Mouse (Mus musculus) yolk sac, embryonic 10.5 days (tissue): ENCODE results near the gene Nfam1.

Experiments used
- DNase-seq: peaks from one replicate; pipeline ENCODE4 v3.0.0-alpha.2; 2017; ENCODE audit warnings: low spot score

Nfam1 gene

DNA sequence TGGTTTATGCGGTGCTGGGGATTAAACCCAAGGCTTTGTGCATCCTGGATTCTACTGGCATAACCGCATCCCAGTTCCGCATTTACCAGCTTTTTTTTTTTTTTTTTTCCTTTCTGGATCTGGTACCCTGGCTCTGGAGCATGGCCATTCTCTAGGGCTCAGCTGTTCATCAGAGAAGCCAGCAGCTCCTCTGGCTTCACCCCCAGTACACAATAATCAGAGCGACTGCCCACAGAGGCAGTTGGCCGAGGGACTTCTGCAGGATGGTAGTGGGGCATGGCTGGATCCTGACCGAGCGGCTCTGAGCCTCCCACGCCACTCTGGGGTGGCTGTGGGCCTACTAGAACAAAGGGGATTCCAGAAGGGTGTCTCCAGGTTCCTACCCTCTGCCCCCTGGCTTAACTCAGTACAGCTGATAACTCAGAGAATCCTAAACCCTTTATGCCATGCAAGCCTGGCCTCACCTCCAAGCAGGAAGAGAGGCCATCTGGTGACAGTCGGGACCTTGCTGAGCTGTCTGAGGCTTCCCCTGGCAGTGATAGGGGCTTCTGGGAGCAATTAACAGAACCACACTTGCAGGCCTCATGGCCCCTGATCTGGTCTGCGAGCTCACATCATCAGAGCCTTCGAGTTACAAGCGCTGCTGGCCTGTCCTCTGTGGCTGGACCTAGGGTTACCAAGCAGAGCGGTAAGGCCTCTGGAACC is 40.9 kb downstream of the Nfam1 start:
- no peak for DNase-seq

DNA sequence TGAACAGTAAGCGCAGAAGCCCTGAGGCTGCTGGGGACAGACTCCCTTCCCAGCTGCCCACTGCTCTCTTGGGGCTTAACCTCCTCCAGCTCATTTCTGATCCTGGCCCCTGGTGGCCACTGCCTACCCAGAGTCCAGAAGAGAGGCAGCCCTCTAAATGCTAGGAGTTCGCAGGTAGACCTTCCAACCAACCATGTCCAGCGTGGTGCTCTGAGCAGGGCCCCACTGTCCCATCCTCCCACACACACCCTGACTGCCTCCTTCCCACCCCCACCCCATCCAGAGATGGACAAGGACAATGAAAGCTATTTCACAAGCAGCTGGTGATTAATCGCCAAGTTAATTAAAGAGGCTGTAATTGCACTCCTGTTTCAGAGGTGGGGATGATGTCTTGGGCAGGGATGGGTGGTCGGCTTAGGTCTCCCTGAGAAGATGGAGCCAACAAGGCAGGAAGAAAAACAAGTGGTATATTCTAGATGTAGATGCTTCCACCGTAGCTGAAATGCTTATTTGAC is 43.9 kb downstream of the Nfam1 start:
- DNase-seq = no peak

DNA sequence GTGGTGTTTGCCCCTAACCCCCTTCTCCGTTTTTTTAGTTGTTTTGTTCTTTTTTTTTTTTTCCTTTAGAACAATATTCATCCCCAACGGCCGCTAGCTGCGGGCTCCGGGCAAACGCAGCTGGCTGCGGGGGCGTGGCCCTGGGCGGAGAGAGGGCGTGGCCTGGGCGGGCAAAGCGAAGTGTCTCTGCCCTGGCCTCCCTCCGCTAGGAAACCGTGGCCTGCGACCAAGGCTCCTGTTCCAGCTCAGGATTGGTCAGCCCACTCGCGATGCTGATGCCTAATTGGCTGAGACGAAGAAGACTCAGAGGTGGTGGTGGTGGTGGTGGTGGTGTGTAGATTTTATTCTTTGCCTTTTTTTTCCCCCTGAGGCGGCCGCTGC is 45.4 kb downstream of the Nfam1 start, which contains the start of gene Tcf20:
Tcf20 (minus strand) TSS at position 141 of the 381 bp plus-strand sequence.
- DNase-seq = peak; percentile 89

DNA sequence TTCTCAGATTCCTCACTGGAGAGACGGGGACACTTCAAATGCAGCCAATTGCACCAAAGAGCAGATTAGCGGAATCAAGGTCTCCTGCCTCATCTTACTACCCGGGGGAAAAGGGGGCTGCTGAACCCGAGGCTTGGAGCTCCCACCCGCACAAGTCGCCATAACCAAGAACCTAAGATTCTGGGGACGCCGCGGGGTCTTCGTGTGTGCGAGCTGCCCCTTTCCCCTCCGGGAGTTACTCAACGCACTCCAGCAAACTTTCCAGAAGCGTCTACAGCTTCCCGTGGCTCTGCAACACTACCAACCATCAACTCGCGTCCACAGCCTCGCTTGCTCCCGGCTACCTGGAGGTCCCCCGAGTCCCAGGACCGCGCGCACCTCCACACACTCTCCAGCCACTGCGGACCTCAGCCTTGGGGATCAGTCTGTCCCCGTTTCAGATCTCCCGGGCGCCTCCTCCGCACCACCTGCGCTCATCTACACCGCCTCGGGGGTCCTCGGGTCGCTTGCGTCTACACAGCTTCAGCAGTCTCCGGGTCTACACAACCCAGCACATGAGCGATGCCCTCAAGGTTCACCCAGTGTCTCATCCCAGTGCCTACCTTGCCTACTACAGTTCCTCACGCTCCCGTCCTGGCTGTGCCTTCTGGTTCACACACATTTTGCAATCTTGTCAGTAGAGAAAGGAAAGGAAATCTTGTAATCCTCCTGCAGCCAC is 45.9 kb downstream of the Nfam1 start:
- DNase-seq = no peak

DNA sequence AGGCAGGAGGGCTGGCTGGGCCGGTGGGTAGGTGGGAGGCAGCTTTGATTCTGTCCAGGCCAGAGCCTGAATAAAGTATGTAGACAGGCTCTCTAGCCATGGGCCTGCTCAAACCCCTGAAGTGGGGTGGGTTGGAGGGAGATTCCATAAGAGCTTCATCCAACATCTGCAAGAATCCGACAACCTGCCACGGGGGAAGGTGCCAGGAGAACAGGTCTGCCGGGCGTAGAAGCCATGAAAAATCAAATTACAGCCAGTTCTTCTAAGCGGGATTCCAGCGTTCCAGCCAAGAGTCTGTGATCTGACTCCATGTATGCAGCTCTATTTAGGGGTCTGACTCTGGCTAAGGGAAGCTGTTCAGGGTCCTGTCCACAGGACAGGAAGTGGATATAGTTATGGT is 48.5 kb downstream of the Nfam1 start:
- DNase-seq = no peak

DNA sequence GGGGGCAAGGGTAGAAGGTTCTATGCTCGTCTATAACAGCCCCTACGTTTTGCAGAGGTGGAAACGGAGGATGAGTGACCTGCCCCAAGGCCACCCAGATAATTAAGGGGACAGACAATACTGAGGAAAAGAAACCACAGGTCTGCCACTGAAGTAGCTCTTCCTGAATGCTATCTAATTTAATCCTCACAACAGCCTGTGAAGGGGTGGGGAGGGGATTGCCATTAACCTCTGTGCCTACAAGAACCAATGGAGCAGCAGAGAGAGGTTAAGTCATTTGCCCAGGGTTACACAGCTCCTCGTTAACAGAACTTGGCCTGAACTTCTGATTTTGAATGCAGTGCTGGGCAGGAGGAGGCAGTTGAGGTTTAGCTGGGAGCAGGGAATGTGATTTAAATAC is 49.0 kb downstream of the Nfam1 start:
- DNase-seq = no peak

DNA sequence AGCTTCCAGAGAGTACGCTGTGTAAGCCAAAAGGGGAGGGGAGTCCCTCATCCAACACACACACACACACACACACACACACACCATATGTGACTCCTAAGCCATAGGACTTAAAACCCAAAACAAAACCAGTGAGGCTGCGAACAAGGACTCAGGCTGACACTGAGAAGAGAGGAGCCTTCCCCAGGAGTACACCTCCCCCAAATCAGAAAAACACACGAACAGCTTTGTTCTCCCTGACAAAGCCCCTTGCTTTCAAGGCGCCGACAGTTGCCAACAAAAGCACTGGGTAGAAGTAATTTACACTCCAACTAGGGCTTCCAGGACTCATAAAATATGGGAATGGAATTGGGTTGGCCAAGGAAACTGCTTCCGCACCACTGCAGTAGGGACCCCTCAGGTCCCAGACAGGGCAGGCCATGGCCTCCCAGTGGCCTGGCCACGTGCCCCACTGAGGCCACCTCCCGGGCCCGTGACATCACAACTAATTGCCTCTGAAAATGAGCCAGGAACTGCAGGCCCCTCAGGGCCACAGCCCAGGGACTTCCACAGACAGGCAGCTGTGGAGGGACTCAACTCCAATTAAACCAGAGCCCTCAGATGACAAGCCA is 49.6 kb downstream of the Nfam1 start:
- no peak for DNase-seq

DNA sequence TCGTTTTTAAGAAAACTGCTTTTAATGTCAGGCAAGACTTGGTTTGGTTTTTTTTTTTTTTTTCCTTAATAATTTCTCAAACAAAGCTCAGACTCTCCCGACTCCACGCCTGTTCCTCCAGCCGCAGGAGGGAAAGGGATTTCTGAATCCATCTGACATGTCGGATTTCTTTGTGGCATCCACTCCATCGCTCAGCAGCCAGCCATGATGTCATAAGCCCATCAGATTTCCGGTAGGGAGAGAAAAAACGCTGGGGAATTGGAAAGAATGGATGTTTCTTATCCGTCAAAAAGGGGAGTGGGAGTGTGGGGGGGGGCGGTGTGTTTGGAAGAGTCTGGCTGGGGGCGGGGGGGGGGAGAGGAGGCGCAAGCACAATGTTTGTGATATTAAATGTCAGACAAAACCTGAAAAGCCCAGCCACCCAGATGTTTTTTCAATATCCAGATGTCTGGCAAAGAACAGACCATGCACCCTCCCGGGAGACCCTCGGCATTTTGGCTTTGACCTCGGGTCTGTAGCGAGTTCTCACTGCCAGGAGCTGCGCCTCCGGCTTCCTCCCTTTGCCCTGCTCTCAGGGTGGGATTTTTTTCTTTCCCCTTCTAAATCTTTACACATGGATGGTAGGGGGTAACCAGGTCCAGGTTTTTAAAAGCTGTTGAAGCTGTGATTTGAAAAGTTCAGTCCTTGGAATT is 50.2 kb downstream of the Nfam1 start:
- no peak for DNase-seq

DNA sequence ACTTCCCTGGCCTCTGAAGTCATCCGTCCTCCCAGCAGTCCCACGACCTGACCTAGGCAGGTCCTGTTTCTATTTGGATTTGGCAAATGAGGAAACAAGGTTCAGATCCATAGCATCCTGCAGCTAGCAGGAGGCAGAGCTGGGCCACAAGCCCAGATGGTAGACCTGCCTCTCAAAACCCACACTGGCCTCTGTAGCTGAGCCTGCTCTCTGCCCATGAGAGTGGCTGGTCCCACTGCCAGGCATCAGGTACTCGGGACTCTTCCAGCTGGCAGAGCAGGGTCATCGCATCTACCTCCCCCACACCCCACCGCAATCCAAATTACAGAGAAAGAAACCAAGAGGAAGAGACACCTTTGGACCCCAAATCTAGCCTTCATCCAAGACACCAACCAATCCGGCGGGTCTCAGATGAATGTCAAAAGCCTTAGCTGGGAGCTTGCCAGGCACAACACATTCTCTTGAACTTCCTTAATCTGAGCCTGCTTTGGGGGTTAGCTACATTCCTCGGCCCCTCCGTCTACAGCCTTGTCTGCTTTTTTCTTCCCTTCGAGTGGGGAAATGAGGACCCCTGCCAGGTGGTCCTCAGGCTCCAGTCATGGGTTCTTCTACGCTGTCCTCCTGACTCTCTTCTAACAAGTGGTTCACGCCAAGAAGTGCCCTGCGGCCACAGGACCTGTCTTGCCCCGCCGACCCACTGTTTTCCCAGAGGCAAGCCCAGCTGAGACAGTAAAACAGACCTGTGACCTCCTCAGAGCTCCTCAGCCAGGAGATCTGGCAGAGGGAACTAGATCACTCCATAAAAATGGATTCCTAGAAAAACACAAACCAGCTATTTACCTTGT is 51.2 kb downstream of the Nfam1 start:
- no peak for DNase-seq

DNA sequence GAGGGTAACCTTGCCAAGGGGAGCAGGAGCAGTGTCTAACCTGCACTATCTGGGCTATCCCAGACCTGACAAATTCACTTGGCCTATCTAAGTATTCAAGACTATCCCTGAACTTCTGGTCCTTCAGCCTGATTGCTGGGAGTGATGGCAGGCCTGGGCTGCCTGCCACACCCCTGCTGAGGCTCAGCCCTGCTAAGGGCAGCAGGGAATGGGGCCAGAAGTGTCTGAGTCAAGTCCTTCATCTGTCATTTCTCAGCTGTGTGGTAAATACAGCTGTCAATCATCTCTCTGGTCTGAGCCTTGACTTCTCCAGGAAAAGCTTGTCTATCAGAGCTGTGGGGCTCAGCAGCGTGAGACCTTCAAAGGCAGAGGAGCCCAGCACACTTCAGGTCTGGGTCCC is 53.6 kb downstream of the Nfam1 start:
- DNase-seq = no peak

DNA sequence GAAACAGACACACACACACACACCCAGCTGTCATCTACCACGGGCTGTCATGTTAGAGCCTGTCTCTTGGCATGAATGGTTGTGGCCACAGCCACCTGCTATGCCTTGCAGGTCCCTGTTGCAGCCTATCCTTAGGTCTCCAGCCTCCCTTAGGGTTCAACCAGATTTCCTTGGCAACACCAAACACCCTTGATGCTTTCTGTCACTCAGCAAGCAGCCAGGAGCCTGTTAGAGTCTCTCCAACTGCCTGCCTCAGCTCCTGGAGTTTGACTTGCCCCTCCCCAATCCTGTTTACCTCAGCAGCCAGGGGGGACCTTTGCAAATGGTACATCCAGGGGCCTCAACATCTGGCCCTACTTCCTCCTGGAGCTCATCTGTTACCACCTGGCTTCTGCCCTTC is 58.6 kb downstream of the Nfam1 start:
- no peak for DNase-seq

DNA sequence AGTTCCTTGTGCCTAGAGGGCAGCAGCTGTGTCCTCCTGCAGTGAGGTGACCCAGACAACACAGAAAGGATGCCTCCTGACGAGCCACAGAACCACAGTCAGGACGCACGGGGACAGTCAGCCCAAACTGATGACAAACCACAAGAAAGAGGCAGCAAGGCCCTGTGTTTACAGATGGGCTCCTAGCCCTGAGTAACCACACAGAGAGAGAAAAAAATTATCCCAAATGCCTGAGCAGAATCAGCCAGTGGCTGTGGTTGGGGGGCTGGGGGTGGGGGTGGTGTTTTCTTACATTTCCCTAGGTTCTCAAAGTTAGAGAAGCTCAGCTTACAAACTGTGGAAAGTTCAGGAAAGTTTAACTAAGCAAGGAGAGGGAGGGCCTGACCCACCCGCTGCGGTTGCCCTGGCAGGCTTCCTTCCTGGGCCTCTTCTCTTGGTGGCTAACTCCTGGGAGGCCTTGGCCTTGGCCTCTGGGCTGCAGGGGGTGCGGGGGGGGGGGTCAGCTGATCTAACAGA is 63.8 kb downstream of the Nfam1 start:
- no peak for DNase-seq

DNA sequence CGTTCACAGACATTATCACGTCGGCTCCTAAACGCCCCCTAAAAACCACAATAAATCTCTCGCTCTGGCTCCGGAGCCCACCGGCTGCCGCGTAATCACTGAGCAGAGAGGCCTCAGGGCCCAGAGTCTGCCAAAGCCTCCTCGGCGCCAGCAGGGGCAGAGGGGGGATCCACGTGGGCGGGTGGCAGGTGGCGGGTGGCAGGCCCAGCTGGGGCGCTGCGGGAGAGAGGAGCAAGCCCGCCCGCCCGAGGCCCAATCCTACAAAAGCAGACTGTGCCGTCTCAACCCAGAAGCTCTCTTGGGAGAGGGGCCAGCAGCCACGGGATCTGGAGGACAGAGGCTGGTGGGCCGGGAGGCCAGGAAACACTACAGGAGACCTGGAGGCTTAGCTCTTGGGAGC is 64.7 kb downstream of the Nfam1 start:
- no peak for DNase-seq

DNA sequence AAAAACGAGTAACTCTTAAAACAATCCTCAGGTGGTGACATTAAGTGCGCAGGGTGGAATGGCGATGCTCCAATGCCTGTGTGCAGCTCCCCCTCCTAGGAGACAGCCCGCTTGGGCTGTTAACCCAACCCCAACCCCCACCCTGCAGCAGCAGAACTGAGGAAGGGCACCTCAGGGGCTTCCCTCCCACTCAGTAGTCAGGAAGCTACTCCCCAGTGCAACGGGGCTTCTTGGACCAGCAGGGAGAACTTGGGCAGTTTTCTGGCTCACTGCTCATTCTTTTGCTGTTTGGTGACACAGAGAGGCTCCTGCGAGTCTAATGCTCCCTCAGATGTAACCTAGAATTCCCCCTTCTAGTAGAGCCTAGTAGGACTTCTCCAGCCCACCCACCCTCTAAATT is 65.2 kb downstream of the Nfam1 start:
- no peak for DNase-seq

DNA sequence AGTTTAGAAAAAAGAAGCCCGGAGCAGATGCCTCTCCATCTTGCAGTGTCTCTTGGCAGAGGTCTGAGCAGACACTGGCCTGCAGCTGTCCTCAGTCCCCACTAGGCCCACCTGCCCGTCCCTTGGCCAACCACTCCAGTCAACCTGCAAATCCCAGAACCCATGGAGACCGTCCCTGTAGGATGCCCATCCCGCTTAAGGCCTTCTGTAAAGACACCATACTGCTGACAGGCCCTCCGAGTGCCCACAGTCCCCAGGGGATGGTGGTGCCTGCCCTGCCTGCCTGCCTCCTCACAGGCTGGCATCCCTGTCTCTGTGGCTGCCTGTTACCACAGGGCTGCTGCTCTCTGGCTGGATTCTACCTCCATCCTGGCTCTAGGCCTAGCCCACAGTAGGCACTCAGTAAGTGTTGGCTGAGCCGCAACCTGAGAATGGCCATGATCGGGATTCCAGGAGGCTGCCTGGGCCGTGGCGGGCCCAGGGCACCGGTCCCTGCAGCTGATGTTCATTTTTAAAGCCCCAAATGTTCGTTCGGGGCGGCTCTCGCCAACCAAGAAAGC is 68.8 kb downstream of the Nfam1 start:
- no peak for DNase-seq

DNA sequence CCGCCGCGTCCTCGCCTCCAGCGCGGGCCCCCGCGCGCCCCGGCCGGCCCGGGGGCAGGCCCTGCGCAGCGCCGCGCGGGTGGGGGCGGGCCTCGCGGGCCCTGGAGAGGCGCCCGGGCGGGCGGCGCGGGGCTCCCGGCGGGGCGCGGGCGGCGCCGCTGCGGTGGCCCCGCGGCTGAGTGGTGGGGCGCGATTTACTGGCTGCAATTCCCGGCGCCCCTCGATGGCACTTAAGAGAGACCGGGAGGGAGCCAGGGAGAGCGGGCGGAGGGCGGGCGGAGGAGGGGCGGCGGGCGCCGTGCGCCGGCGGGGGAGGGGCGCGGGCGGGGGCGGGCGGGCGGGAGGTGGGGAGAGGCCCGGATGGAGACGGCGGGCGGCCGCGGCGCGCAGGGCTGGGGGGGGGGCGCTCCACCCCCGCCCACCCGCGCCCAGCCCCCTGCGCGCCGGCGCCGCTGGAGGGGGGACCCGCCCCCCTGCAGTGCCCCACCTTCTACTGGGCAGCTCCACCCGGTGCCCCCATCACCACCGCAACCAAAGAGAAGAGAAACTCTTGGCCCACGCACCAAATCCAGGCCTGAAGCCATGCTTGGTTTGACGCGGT is 69.5 kb downstream of the Nfam1 start:
- DNase-seq = no peak

DNA sequence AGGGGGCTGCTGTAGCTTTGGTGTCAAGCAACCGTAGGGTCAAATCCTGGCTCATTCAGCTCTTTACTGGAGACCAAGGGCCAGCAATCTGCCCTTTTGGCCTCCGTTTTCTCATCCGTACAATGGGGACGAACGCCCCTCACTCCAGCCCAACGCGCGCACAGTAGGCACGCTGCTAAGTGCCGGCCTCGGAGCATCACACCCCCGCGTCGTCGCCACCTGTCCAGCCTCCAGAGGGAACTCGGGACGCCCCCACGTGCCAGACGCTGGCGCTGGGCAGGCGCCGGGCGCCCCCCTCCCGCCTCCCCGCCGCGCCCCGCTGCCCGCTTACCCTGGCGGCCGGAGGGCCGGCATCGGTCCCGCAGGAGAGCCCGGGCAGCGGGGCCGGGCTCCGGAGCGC is 70.0 kb downstream of the Nfam1 start:
- DNase-seq = no peak

DNA sequence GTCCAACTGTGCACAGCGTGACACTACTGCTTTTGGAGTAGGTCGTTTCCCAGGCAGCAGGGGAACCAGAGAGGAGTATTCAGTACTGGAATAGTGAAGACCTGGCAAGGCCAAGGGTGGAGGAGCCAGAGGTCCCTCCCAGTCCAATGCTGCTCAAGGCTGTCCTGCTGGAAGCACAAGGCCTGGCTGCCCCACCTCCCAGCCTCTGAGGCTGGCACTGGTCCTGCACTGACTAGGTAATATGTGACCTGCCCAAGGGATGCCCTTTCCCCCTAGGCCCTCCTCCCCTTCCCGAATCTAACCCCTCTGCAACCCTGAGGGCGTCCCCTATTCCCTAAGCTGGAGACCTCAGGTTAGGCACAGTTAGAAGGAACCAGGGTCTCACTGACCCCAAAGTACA is 70.6 kb downstream of the Nfam1 start:
- DNase-seq = no peak

DNA sequence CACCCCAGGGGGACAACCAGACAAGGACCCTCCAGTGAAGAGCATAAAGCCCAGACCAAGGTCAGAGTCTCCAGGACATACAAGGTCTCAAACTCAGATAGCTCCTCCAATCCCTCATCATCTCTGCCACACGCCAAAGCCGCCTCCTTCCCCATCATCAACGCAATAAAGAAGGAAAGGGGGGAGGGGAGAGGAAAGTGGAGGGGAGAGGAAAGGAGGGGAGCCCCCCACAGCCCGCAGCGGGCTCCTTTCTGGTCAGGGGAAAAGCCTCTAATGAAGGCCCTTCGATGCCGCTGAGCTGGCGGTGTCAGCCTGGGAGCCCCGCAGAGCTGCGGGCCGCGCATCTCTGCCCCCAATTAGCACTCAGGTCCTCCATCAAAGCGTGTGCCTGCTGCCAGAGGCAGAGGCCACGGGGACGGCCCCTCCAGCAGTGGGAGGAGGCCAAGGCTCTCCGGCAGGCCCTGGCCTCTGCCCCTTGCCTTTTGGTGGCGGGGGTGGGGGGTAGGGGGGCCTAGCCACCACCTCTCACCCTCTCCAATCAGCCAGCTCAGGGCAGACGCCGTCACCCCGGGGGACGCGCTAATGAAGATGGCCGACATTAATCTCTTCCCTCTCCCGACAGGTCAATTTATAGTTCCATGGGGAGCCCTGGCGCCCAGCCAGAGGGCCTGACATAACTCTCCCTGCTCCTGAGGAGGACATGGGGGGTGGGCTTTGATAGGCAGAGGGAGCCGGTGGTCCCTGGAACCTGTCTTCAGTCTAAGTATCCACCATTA is 72.1 kb downstream of the Nfam1 start:
- DNase-seq = no peak

DNA sequence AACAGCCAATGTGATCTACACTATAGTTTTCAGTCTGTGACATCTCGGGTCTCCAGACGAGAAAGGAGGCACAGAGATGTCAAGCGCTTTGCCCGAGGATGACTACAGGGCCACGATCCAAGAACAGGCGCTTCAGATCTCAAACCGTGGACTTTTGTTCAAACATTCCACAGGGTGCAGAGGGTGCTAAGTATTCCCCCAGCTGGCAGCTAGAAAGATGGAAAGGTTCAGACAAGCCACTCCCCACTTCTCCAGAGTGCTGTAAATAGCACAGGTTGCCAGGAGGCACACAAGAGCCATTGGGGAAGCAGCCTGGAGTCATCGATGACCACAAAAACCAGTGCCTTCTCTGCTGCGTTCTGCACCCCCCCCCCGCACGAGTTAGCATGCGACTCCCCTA is 74.0 kb downstream of the Nfam1 start:
- DNase-seq = no peak
